Mouse (Mus musculus): ENCODE results near the gene Zfp367.

DNA sequence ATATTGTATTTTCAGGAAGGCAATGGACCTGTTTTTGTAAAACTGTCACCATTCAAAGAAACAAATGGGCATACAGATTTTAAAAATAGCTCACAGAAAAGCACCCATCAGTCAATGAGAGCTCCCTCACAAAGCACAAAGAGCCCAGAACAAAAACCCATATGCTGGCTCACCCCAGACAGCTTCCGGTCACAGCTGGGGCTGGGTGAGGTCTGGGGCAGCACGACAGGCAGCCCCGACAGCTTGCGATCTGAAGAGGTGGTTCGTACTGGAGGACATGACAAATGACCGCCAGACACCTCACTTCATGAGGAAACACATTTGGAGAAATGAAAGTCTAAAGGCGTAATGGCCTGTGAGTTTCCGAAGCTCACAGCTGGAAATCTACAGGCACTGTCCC lies 45.5 kb downstream of the Zfp367 start:
- TF ChIP-seq CTCF (IDR thresholded peaks at IDR 0.05; ENCODE audit: low read depth, low read length) (no peak), GATA1 (IDR thresholded peaks at IDR 0.05; ENCODE audit: borderline replicate concordance, low read length) (no peak)

Measured in G1E (cell line).